Mouse (Mus musculus): ENCODE data around the gene Ptprk.

Ptprk gene

DNA sequence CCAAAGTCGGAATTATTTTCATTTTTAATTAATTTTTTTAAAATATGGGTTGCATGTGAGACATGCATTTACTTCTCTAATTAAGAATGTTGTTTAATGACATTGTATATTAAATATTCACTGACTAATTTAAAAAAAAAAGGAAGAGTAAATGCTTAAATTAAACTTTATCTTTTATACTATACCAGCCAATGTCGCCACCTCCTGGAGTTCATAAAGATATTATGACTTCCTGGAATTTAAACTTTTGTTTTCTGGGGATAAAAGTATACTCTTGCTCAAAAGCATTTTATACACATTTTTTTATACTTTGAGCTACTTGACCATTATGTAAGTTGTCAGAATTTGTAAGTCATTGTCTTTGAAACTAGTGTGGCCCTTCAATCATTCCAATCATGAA is 477.4 kb downstream of the Ptprk start:
- no peak for DNase-seq (ENCODE audit: low spot score)

DNA sequence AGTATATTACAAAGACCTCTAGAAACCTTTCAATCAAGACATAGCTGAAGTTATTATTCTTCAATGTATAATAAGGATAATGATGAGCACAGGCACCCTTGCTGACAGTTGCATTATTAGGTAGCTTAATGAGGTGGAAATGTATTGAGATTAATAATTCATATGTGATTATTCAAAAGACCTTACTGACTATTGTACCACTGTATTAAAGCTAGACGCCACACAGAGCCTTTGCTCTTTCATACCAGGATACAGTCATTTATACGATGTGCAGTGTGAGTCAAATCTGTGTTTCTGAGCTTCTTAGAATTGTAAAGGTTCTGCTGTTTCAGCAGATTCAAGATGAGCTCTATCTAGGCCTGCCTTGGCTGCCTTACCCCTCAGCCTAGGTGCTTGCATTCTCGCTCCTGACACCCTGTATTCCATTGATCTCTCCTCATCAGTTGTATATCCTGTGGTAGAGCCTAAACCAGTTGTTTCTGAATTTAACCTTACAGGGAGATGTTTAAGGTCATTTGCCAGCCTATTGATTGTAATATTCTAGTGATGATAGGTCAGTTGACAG is 489.6 kb downstream of the Ptprk start:
- no peak for DNase-seq (ENCODE audit: low spot score)

DNA sequence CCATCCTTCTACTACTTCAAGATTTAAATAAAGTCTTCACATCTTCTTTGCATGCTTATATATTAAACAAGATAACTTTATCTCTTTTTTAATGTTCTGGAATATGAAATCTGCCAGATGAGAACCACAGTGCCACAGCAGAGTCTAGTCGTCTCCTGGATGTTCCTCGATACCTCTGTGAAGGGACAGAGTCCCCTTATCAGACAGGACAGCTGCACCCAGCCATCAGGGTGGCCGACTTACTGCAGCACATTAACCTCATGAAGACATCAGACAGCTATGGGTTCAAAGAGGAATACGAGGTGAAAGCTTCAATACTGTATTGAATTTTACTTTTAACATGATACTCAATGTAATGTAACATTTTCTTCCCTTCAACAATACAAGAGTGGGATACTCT is 491.8 kb downstream of the Ptprk start:
- DNase-seq (ENCODE audit: low spot score), result no peak

DNA sequence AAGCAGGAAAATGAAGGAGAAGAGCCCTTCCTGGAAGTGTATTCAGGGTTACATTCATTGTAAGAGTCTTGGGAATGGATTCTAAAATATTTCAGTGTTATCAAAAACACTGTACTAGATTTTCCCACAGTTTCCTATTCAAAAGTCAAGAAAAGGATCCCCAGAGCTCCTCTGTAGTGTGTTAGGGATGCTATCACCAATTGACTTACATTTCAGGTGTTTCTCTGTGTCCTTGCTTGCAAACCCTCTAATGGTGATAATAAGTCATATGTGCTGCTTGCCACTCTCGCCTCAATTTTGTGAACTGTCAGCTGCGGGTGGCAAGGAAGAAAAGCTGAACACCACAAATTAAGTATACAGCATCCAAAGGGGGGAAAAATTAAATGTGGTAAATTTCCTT is 492.2 kb downstream of the Ptprk start:
- DNase-seq (ENCODE audit: low spot score), result no peak

DNA sequence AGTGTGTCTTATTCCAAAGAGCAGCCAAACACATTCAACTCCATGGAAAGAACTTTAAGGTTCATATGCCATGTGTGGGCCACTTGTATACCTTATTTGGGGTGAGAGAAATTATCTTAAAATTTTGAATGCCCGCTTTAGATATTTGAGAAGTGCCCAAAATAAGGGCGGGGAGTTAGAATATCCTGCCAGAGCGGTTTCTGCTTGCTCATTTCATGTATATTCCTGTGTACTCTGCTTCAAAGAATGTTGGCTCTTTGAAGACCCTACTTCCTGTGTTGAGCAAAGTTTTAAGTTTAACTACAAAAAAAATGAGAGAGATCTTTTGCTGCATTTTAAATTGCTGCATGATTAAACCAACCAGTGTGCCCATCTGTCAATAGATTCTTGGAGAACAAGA is 492.8 kb downstream of the Ptprk start:
- no peak for DNase-seq (ENCODE audit: low spot score)

DNA sequence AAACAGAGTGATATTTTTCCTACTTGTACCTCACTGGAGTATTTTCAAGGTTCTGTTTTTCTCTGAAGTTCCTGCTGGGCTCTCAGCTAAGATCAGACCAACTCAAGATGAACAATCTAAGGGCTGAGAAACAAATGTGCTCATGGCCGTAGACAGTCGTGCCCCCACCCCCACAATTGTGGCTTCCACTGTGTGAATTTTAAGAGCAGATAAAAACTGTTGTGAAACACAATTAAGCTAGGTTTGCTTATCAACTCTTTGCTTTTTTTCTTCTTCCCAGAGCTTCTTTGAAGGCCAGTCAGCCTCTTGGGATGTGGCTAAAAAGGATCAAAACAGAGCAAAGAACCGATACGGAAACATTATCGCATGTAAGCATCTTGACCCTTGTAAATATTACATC is 493.4 kb downstream of the Ptprk start:
- DNase-seq (ENCODE audit: low spot score), result no peak

DNA sequence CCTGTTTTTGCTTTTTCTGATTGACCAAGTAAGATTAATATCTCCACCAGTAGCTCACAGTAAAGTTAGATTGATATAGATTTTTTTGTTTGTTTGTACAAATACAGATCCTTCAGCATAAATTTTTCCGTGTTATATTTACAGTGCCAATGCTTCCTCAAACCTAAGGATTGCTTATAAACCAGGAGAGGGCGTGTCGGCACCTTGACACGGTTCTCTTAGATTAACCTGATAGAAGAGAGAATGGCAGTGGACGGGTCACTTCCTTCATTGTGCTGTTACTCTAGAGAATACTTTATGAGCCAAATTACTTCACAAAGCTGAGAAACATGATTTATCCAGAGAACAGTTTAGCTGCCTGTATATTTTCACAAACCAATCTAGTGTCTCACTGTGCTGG is 505.0 kb downstream of the Ptprk start:
- no peak for DNase-seq (ENCODE audit: low spot score)

DNA sequence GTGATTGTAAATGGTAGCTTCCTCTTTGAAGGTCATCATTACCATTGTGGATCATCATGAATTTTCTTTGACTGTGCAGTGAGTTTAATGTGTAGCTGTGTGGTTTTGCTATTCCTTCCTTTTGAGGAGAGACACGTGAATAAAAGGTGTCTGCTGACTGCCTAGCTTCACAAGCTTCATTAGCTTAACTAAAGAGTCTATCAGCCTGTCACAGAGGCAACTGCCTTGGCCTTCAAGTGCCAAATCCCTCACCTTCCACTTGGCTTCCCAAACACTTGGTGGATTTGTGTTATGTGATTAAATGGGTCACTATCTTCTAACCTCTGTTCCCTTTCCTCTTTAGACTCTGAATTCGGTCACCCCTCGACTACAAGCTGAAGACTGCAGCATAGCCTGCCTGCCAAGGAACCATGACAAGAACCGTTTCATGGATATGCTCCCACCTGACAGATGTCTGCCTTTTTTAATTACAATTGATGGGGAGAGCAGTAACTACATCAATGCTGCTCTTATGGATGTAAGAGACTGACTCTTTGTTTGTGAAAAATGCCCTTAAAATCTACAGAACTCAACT is 512.0 kb downstream of the Ptprk start:
- no peak for DNase-seq (ENCODE audit: low spot score)

DNA sequence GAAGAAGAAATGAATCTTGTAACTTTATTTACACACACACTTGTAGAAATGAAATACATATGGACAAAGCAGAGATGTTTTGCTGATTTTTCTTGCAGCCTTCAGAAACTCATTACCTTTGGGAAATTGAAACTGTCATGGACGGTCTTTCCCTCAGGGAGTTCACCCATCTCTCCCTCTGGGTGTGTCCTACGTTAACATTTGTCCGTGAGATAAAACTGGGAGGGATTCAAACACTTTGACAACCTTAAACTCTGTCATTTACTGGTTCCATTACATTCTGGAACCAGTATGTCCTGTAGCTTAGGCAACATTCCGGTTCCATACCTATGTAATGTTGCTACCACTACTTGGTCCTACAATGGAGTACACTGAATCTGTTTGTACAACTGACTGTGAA is 513.8 kb downstream of the Ptprk start:
- DNase-seq (ENCODE audit: low spot score), result no peak

DNA sequence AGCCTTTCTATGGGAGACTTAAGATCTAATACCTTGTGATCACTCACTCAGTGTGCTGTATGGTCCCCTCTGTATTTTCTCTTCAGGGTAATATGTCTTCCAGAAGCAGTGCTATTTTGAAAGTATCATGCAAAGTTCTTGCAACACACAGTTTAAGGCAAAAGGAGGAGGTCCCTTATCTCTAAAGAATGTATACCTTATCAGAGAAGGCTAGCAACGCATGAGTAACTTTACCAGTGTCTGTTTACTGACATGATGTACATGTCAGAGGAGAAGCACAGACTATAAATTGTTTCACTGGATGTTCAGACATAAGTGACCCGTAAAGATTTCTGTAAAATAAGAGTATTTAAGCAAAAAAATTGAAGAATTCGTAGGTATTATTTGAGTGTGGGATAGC is 516.2 kb downstream of the Ptprk start:
- no peak for DNase-seq (ENCODE audit: low spot score)

DNA sequence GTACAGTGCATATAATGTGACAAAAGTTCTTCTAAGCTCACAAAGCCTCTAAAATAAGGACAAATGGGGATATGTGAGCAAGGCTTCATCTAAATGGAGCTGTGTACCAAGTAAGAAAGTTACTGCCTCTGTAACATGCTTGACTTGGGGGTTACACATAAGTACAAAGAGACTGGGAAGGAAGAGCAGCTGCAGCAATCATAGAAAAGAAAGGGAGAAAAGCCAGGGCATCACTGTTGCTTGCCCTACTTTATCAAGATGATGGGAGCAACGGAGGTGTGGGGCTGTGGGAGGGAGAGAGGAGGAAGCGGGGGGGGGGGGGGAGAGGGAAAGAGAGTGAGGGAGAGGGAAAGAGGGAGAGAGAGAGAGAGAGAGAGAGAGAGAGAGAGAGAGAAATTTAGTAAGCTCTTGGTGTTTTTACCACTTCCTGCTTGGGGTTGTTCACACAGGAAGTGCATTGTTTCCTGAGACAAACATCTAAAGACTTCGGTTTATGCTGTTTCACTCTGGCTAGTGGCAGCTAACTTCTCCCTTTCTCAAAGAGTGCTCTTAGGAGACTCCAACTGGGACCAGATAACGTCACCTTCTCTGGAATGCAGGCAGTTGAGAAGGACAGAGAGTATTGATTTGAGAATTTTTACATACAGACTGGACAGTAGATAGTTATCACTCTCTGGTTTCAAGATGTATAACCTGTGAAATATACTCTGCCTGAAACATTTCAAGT is 519.1 kb downstream of the Ptprk start:
- no peak for DNase-seq (ENCODE audit: low spot score)

DNA sequence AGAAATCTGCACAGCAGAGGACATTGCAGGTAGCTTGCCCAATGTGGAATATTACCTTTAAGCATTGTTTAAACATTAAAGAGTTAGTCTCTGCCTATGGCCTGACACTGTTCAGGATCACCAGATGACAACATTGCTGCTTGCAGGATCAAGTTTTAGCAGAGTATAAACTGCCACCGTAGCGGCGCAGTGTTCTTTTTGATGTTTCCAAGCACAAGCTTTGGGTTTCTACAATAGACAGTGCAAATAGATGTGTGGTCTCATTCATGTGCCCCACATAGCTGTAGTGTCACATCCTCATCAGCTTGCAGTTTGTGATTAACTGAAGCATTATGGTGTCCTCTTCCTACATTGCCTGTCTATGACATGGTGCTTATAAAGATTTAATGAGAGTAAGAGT is 522.3 kb downstream of the Ptprk start:
- DNase-seq (ENCODE audit: low spot score), result no peak

DNA sequence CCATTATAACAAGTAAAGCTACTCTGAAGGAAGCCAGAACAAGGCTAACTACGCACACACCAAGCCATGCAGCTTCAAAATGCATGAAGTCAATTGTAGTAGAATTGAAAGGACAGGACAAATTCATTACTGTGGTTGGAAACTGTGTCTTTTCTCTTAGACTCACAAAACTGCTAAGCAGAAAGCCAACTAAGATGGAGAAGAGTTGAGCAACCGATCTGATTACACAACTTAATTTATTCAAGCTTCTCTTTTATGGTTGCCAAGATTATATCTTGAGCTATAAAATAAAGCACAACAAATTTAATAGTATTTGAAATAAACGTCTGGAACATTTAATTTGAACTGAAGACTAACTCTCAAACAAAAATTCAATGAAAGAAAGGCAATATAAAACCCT is 534.5 kb downstream of the Ptprk start:
- no peak for DNase-seq (ENCODE audit: low spot score)

DNA sequence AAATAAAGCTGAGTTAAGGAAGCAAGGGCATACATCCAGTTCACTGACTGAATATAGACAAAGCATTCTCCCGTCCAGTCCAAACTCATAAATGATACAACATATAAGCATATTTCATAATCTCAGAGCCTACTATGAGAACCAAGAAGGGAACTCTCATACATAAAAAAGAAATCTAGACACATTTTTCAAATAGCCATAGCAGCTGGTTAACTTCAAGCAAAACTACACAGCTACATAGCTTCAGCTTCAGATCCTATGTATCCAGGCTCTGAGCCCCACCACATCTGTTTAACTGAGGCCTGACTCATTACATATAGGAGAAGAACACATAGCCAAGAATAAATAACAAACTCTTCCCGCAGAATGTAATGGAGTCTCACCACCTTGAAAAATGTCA is 539.8 kb downstream of the Ptprk start:
- no peak for DNase-seq (ENCODE audit: low spot score)

DNA sequence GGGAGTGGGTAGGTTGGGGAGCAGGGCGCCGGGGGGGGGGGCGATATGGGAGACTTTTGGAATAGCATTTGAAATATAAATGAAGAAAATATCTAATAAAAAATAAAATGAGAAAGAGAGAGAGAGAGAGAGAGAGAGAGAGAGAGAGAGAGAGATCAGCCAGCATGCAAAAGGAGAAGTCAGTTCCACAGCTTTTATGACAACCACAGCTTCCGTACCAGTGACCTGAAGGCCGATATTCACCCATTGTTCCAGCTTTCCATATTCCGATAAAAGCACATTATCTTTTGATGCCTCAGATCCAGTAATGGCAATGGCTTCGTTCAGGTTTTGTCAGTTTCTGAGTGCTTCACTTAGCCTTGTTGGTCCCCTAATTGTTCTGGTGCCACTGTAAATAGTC is 542.6 kb downstream of the Ptprk start:
- no peak for DNase-seq (ENCODE audit: low spot score)

DNA sequence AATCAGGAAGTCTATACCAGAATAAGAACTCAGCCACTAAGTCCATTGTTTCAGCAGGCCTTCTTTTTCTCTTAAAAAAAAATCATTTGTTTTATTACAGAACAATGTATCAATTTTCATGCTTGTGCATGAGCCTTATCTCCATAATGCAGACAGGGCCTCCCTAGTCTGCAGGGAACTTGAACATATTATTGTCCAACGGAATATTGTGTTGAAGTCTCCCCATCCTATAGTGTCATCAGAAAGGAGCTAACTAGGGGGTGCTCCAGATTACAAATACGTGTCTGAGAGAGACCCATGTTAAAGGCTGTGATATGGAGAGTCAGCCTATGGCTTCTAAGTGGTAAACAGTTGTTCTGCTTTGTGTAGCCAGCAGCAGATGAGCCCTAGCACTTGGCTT is 543.4 kb downstream of the Ptprk start:
- no peak for DNase-seq (ENCODE audit: low spot score)

DNA sequence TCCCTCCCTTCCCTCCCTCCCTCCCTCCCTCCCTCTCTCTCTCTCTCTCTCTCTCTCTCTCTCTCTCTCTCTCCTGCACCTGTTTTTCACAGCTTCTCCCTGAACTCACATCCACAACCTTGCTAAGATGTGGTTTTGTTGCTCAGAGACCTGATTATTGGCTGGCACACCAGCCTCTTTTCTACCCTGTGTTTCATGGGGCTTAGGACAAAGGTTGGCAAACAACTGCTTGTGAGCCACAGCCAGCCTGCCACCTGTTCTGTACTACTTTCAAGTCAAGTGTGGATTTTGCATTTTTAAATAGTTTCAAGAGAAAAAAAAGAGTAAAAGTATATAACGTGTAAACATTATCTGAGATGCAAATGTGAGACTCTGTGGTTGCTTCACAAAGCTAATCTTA is 544.8 kb downstream of the Ptprk start:
- no peak for DNase-seq (ENCODE audit: low spot score)

DNA sequence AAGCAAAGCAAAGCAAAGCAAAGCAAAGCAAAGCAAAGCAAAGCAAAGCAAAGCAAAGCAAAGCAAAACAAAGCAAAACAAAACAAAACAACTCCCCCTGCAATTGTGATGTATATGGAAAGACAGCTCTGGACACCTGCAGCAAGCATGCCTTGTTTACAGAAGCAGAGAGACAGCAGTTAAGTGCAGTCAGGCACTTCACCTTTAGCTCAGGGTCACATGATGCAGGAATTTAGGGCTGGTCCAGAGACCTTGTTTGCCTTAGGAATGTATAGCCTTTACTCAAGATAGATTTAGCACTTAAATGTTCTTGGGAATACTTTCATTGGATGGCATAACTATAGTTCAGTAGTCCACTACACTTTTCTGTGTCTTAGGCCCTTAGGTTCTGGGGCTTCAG is 561.5 kb downstream of the Ptprk start:
- no peak for DNase-seq (ENCODE audit: low spot score)

DNA sequence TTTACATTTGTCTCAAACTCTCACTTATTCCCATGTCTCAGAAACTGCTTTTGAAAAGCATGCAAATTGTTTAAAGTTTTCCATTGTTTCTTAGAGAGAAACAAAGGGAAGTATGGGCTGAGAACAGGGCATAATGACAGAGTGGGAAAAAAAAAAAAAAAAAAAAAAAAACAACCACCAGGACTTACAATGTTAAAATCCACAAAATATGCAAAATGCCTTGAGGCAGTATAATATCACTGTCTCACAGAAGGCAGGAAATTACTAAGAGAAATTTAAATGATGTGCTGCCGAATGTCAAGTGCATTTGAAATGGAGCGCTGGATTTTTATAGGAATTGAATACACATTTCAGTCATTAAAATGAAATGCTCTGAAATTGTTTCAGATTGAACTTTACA is 567.3 kb downstream of the Ptprk start:
- no peak for DNase-seq (ENCODE audit: low spot score)
